Mouse (Mus musculus) heart, adult 11 months (tissue): ENCODE measurements around the gene Slc37a3.
"Not testable (repeated sequence)": the region's sequence is repeated elsewhere in the genome, so short reads cannot be mapped to it uniquely, and the experiment has no call there.

Experiments
- DNase-seq: peaks from one replicate; pipeline ENCODE4 v3.0.0; 2022

Slc37a3 gene

GRCm38 (mm10) chr6:39377311-39377827 lies at the start of gene Slc37a3:
Gene Slc37a3, minus strand, starts transcription at chr6:39377675.
- peak; percentile 99 for DNase-seq

- no peak for DNase-seq
Measured at GRCm38 (mm10) chr6:39426725-39427124, 49.2 kb upstream of the Slc37a3 start.

GRCm38 (mm10) chr6:39425181-39425580 lies 47.7 kb upstream of the Slc37a3 start:
- DNase-seq: no peak

DNA sequence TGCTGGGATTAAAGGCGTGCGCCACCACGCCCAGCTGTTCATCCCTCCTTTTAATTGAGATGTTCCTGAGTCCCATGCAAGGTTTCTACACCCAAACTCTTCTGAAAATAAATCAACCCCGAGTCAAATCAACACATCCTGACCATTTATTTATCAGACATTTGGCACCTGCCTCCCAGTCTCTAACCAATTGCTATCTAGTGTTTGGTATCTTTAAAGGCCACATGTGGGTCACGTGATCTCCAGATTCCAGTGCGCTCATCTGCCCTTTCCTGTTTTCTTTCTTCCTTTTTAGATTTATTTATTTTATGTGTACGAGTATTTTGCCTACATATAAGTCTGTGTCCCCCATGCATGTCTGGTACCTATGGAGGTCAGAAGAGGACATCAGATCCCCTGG lies 46.2 kb upstream of the Slc37a3 start:
- DNase-seq: no peak

DNA sequence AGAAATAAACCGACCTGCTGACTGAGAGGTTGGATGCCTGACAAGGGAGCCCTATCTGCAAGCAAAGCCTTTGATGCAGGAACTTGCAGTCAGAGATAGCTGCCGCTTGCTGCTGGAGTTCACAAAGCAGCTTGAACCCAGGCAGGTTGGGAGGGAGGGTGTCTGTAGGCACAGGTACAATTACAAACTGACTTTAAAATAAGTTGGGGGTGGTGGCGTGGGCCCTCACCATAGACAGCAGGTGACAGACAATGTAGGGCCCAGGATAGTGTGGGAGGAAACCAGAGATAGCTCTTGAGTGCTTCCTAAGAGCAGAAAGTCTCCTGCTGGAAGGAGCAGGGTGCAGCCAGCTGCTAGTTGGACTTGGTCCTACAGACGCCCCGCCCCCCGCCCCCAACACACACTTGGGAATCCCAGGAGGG lies 45.7 kb upstream of the Slc37a3 start:
- no peak for DNase-seq

- DNase-seq: no peak
Measured at GRCm38 (mm10) chr6:39420867-39421266, 43.4 kb upstream of the Slc37a3 start.

DNA sequence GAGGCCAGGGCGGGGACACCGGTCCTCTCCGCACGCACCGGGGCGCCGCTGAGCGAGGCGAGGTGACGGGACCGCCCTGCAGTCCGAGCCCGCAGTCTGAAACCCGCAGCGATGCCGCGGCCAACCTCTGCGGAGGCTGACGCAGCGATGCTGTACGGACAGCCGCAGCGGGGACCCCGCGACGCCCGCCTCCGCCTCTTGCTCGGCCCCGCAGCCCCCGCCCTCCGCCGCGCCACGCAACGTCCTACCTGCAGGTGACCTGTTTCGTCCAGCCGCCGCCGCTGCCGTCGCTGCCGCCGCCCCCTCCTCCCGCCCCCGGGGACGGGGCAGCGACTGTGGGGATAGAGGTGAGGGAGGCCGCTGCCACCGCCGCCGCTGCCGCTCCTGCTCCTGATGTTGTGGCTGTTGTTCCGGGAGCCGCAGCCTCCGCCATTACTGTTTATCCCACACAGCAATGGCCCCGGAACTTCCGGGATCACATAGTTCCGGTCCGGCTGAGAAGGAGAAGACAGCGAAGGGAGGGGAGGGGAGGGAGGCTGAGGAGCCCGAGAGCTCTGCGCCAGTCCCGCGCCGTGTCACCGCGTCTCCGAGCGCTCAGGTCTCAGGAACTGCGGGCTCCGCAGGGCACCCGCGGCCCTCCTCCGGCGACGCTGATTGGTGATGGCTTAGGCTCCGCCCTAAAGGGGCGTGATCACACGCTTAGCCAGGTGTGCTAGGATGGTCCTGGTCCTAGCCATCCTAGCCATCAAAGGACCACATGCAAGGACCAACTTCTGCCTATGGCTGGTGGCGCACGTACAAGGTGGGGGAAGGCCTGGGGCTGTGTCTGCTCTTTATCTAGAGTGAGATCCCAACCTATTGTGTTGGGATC lies 42.6 kb upstream of the Slc37a3 start, which contains the start of gene Mkrn1:
TSS of gene Mkrn1 (minus strand) at position 612 of the 871 bp plus-strand sequence.
- DNase-seq: peak; percentile 98

DNA sequence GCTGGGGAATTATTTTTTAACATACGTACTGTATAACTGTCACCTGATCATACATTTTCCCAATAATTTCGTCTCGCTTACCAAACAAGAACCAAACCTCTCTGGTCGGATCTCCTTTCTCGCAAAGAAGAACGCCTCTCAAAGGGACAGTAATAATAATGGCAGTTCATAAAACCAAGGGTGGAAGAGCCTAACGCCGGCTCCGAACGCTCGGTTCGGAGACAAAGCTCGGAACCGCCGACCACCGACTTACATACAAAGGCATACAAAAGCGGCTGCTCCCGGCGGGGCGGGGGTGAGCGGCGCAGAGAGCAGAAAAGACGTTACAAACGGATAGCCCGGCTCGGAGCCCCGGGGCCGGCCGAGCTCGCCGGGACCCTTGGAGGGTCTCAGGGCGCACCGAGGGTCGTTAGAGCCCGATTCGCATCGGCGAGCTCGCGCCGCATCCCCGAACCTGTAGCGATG lies 41.9 kb upstream of the Slc37a3 start:
- DNase-seq: no peak

GRCm38 (mm10) chr6:39416654-39417053 lies 39.2 kb upstream of the Slc37a3 start:
- not testable (repeated sequence) for DNase-seq

DNA sequence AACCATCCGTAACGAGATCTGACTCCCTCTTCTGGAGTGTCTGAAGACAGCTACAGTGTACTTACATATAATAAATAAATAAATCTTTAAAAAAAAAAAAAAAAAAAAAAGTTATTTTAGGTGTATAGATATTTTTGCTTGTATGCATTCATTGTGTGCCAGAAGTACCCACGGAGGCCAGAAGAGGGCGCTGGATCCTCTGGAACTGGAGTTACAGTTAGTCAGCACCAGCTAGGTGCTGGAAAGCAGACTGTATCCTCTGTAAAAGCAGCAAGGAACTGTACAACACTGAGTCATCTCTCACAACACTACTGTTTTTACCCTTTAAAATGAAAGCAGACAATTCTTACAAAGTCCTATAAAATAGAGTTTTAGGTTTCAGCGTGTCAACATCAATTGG lies 38.3 kb upstream of the Slc37a3 start:
- peak; percentile 84 for DNase-seq

GRCm38 (mm10) chr6:39414106-39414505 lies 36.6 kb upstream of the Slc37a3 start:
- no peak for DNase-seq

DNA sequence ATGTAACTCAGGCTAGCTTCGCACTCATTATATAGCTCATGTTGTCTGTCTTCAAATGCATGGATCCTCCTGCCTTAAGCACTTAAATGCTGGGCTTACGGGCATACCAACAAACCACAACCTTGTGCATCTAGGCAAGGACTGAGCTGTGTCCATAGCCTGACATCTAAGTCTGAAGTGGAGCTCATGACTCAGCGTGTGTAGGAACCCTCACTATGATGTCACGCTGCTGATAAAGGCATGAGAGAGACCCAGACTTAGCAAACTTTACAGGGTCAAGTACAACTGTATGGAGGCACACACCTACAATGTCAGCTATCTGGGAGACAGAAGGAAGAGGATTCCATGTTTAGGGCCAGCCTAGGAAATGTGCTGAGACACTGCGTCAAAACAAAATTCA lies 29.0 kb upstream of the Slc37a3 start:
- no peak for DNase-seq

- DNase-seq: no peak
Measured at GRCm38 (mm10) chr6:39403136-39403535, 25.7 kb upstream of the Slc37a3 start.

- no peak for DNase-seq
Measured at GRCm38 (mm10) chr6:39400343-39400742, 22.9 kb upstream of the Slc37a3 start.

- DNase-seq: no peak
Measured at GRCm38 (mm10) chr6:39398342-39398741, 20.9 kb upstream of the Slc37a3 start.

GRCm38 (mm10) chr6:39397046-39397445 lies 19.6 kb upstream of the Slc37a3 start:
- no peak for DNase-seq

DNA sequence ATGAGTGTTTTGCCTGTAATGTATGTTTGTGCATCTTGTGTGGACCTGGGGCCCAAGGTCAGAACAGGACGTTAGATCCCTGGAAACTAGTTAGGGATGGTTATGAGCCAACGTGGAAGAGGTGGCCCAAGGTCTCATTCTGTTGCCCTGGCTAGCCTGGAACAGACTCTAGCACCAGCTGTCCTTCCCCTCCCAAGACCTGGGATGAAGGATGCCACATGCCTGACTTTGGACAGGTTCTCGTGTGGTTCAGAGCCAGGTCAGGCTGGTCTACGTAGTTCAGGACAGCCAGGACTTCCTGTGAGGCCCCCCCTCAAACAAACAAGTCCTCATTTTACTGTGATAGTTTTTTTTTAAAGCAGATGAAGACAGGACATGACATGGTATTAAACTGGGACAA lies 18.4 kb upstream of the Slc37a3 start:
- no peak for DNase-seq

DNA sequence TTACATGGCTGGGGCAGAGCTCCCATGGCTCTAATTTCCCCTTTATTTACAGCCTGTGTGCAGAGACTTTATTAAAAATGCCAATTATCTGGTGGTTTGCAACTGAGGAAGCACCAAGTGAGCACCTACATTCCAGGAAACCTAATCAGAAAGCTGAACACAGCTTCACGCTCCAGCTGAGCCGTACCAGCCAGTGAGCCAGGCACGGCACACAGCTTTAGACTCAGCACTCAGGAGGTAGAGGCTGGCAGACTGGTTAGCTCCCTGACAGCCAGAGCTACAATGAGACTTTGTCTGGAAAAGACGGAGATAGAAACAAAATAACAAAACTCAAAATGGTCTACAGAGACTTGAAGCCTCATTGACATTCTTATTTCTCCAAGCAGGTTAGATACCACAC lies 18.0 kb upstream of the Slc37a3 start:
- DNase-seq: no peak

GRCm38 (mm10) chr6:39389988-39390387 lies 12.5 kb upstream of the Slc37a3 start:
- no peak for DNase-seq

GRCm38 (mm10) chr6:39381125-39381880 lies 3.8 kb upstream of the Slc37a3 start, which contains the start of gene Rab19:
Gene Rab19, plus strand, starts transcription at chr6:39381175.
- DNase-seq: peak; percentile 95

DNA sequence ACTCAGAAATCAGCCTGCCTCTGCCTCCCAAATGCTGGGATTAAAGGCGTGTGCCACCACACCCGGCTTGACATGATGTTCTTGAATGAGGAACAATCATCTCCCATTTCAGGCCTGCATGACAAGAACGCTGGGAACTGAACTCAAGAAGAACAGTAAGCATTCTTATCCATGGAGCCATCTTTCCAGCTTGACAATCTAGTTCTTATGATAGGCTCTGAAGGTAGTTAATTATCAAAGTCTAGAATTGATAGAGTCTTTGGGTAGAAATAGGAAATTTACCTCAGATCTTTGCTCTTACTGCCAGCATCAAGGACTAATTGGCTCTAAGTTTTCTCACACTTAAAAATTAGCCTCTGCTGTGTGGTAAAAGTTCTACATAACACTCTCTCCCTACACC lies 2.8 kb upstream of the Slc37a3 start:
- DNase-seq: no peak

- DNase-seq: no peak
Measured at GRCm38 (mm10) chr6:39379749-39380148, 2.3 kb upstream of the Slc37a3 start.

GRCm38 (mm10) chr6:39379224-39379623 lies 1.7 kb upstream of the Slc37a3 start:
- peak; percentile 92 for DNase-seq
